In the genomic region with DNA sequence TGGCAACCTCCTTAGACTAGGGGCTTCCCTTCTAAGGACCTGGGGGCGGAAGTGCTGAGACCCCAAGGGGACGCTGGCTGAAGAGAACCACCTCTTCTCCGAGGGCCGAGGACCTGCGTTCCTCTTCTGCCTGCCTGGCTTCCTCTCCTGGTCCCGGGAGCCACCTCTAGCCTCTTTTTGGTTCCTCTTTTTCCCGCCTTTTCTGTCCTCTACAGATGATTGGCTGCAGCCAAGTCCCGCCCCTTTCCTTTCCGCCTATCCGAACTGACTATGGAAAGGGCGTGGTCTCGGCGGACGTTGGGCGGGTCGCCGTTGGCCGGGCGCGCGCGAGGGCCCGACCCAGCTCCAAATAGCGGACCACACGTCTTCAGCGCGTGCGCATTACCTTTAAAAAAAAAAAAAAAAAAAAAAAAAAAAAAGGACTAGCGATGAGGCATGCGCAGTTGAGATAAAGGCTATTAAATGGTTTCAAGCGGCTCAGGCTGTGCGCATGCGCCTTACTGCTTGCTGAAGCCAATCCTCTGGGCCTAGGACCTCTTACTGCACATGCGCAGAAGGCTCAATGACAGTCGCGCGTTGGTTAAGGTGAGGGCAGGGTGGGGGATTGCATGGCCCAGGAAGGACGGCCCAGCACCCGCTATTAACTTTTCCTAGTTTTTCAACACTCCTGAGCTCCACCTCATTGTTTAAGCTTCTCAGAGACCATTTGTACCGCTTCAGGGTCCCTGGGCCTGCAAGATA, we compare ENCODE assay signal across 1 mouse cellular context.
A peak's percentile ranks its signal among the peaks of the same experiment; 100 is the strongest.
TF ChIP-seq lines count a peak whose summit lies in the region.

Gene Syngr4 (minus strand): TSS at position 198 of the 741 bp plus-strand sequence.
Gene Tmem143 (plus strand): TSS at position 425 of the 741 bp plus-strand sequence.

TF ChIP-seq in MEL, 35 proteins besides CTCF, POLR2A, EP300 and RAD21 (continued from another document):
- TF ChIP-seq TCF12 (IDR thresholded peaks at IDR 0.05; ENCODE audit: low read depth, low read length) (peak; percentile 26), POLR2AphosphoS5 (IDR thresholded peaks at IDR 0.05; ENCODE audit: borderline replicate concordance, low read depth, low read length) (peak; percentile 44; the same call in 1 of the 2 replicates), MEF2A (IDR thresholded peaks at IDR 0.05; ENCODE audit: extremely low read depth, insufficient replicate concordance, low read depth, low read length, poor library complexity, severe bottlenecking) (no peak), NELFE (IDR thresholded peaks at IDR 0.05; ENCODE audit: low read depth, low read length) (peak; percentile 71), ELF1 (IDR thresholded peaks at IDR 0.05; ENCODE audit: low read depth, low read length) (peak; percentile 46), ZNF384 (IDR thresholded peaks at IDR 0.05; ENCODE audit: low read depth, low read length) (peak; percentile 99), TBP (IDR thresholded peaks at IDR 0.05; ENCODE audit: low read depth, low read length) (peak; percentile 71), POLR2AphosphoS2 (IDR thresholded peaks at IDR 0.05; ENCODE audit: low read length) (peak; percentile 91), GATA1 (IDR thresholded peaks at IDR 0.05; ENCODE audit: low read depth, low read length) (peak; percentile 87), MAX (IDR thresholded peaks at IDR 0.05; ENCODE audit: low read length) (peak; percentile 93)
